Mouse (Mus musculus): ENCODE measurements around the gene Clec4a2.
"Not testable (repeated sequence)": the region's sequence is repeated elsewhere in the genome, so short reads cannot be mapped to it uniquely, and the experiment has no call there.

Clec4a2 gene

GRCm38 (mm10) chr6:123106128-123106527 lies at the start of gene Clec4a2:
TSS of gene Clec4a2 (plus strand) at chr6:123106428.
- not testable (repeated sequence) for DNase-seq (ENCODE audit: low spot score)

- DNase-seq (ENCODE audit: low spot score), result no peak
Measured at GRCm38 (mm10) chr6:123095125-123095843, 10.9 kb upstream of the Clec4a2 start.

GRCm38 (mm10) chr6:123123195-123123594 lies 17.0 kb downstream of the Clec4a2 start:
- no peak for DNase-seq (ENCODE audit: low spot score)

- DNase-seq (ENCODE audit: low spot score), result no peak
Measured at GRCm38 (mm10) chr6:123127173-123127572, 20.9 kb downstream of the Clec4a2 start.

- not testable (repeated sequence) for DNase-seq (ENCODE audit: low spot score)
Measured at GRCm38 (mm10) chr6:123137766-123138526, 31.7 kb downstream of the Clec4a2 start.

- no peak for DNase-seq (ENCODE audit: low spot score)
Measured at GRCm38 (mm10) chr6:123170106-123170505, 63.9 kb downstream of the Clec4a2 start.

GRCm38 (mm10) chr6:123171040-123171439 lies 64.8 kb downstream of the Clec4a2 start:
- no peak for DNase-seq (ENCODE audit: low spot score)

GRCm38 (mm10) chr6:123172593-123172992 lies 66.4 kb downstream of the Clec4a2 start, which contains the start of gene Clec4b2:
TSS of gene Clec4b2 (plus strand) at chr6:123172893.
- no peak for DNase-seq (ENCODE audit: low spot score)

GRCm38 (mm10) chr6:123175549-123175948 lies 69.3 kb downstream of the Clec4a2 start:
- no peak for DNase-seq (ENCODE audit: low spot score)

GRCm38 (mm10) chr6:123184862-123185261 lies 78.6 kb downstream of the Clec4a2 start:
- DNase-seq (ENCODE audit: low spot score), result not testable (repeated sequence)

Measured in urinary bladder, postnatal 25 days (tissue).